Mouse (Mus musculus) CH12.LX (cell line): Measurements from ENCODE around the gene Axdnd1. TPM values are rescaled to one million over a fixed set of nuclear protein-coding genes. Genes with fewer than 3 reads are reported as not detected.

ENCODE experiments used
- DNase-seq: peaks from one replicate; pipeline ENCODE4 v3.0.0-alpha.2; 2013; ENCODE audit errors: extremely low read depth
- H3K27ac ChIP-seq: 2 replicates; pipeline ENCODE4 v1.5.1; 2012; ENCODE audit warnings: low read depth, mild to moderate bottlenecking, control low read depth, moderate library complexity; ENCODE audit not compliant: insufficient read depth
- H3K27me3 ChIP-seq: replicated peaks from 2 replicates; pipeline ENCODE3; 2012; ENCODE audit warnings: inconsistent platforms
- H3K36me3 ChIP-seq, 2 experiments: replicated peaks in 1 of 2; 2 replicates each; pipeline versions ENCODE3 to v1.6.1; 2012; ENCODE audit warnings: inconsistent platforms in 1 of 2, low read length in 1 of 2, mild to moderate bottlenecking in 1 of 2, mixed read lengths in 1 of 2, moderate library complexity in 1 of 2; ENCODE audit not compliant: control insufficient read depth in 1 of 2, insufficient read depth in 1 of 2
- H3K4me1 ChIP-seq, 2 experiments: 2 replicates each; pipeline ENCODE4 v1.6.1; 2012; ENCODE audit warnings: inconsistent platforms in 1 of 2, moderate library complexity in 1 of 2; ENCODE audit not compliant: insufficient read depth in 2 of 2, control insufficient read depth in 1 of 2
- H3K4me2 ChIP-seq: 2 replicates; pipeline ENCODE4 v1.6.1; 2012; ENCODE audit warnings: low read depth, mild to moderate bottlenecking, control low read depth; ENCODE audit not compliant: poor library complexity, insufficient read depth, severe bottlenecking
- H3K4me3 ChIP-seq, 3 experiments: fragments of 150-350 bp in 1 of 3; sonication (generic) in 1 of 3; replicated peaks in 1 of 3; 2 replicates each; pipeline versions ENCODE3 to v1.5.1; 2011 to 2012; ENCODE audit warnings: low read depth in 2 of 3, low read length in 2 of 3, mild to moderate bottlenecking in 2 of 3, moderate library complexity in 2 of 3, control low read depth in 1 of 3, improper control_type of control experiment in 1 of 3, inconsistent platforms in 1 of 3, mixed read lengths in 1 of 3; ENCODE audit not compliant: poor library complexity in 1 of 3
- H3K79me2 ChIP-seq: replicated peaks from 2 replicates; pipeline ENCODE4 v1.6.1; 2012; ENCODE audit warnings: mild to moderate bottlenecking, moderate library complexity; ENCODE audit not compliant: control insufficient read depth, poor library complexity, insufficient read depth, severe bottlenecking; ENCODE audit errors: extremely low read depth
- H3K9ac ChIP-seq: 2 replicates; pipeline ENCODE4 v1.6.1; 2012; ENCODE audit warnings: low read depth, mild to moderate bottlenecking, control low read depth, moderate library complexity; ENCODE audit not compliant: insufficient read depth
- H3K9me3 ChIP-seq: replicated peaks from 2 replicates; pipeline ENCODE3; 2012; ENCODE audit warnings: low read length, inconsistent platforms, mixed read lengths
- CHD1 ChIP-seq: IDR thresholded peaks from 2 replicates; pipeline ENCODE4 v1.6.1; 2012; ENCODE audit warnings: low read depth, low read length, improper control_type of control experiment, inconsistent platforms
- CHD2 ChIP-seq: IDR thresholded peaks from 2 replicates; pipeline ENCODE4 v1.6.1; 2011; ENCODE audit warnings: low read length, improper control_type of control experiment
- ELF1 ChIP-seq: IDR thresholded peaks from 2 replicates; pipeline ENCODE4 v1.6.1; 2014; ENCODE audit warnings: low read depth, mild to moderate bottlenecking, inconsistent platforms, low read length, improper control_type of control experiment
- EP300 ChIP-seq: IDR thresholded peaks from 2 replicates; pipeline ENCODE4 v1.6.1; 2011; ENCODE audit warnings: low read length, improper control_type of control experiment
- GABPA ChIP-seq: IDR thresholded peaks from 2 replicates; pipeline ENCODE4 v1.6.1; 2012; ENCODE audit warnings: low read depth, low read length, improper control_type of control experiment, inconsistent platforms; ENCODE audit not compliant: insufficient replicate concordance
- HCFC1 ChIP-seq: IDR thresholded peaks from 2 replicates; pipeline ENCODE4 v1.6.1; 2012; ENCODE audit warnings: low read depth, mild to moderate bottlenecking, inconsistent platforms, low read length, improper control_type of control experiment
- JUN ChIP-seq: IDR thresholded peaks from 2 replicates; pipeline ENCODE4 v1.6.1; 2011; ENCODE audit warnings: low read depth, mild to moderate bottlenecking, low read length, improper control_type of control experiment, moderate library complexity; ENCODE audit not compliant: insufficient read depth
- KAT2A ChIP-seq: IDR thresholded peaks from 2 replicates; pipeline ENCODE4 v1.6.1; 2012; ENCODE audit warnings: low read length, improper control_type of control experiment, inconsistent platforms; ENCODE audit not compliant: insufficient replicate concordance
- MAX ChIP-seq: IDR thresholded peaks from 2 replicates; pipeline ENCODE4 v1.6.1; 2011; ENCODE audit warnings: low read length, improper control_type of control experiment
- MEF2A ChIP-seq: IDR thresholded peaks from 2 replicates; pipeline ENCODE4 v1.6.1; 2014; ENCODE audit warnings: low read depth, mild to moderate bottlenecking, inconsistent platforms, low read length, improper control_type of control experiment, borderline replicate concordance
- MXI1 ChIP-seq: IDR thresholded peaks from 2 replicates; pipeline ENCODE4 v1.6.1; 2011; ENCODE audit warnings: mild to moderate bottlenecking, low read depth, low read length, improper control_type of control experiment
- NELFE ChIP-seq: IDR thresholded peaks from 2 replicates; pipeline ENCODE4 v1.6.1; 2011; ENCODE audit warnings: low read depth, low read length, improper control_type of control experiment
- POLR2AphosphoS2 ChIP-seq: IDR thresholded peaks from 2 replicates; pipeline ENCODE4 v1.6.1; 2011; ENCODE audit warnings: low read depth, low read length, improper control_type of control experiment
- UBTF ChIP-seq: IDR thresholded peaks from 2 replicates; pipeline ENCODE4 v1.6.1; 2012; ENCODE audit warnings: low read depth, mild to moderate bottlenecking, inconsistent platforms, low read length, improper control_type of control experiment, moderate library complexity
- USF1 ChIP-seq: IDR thresholded peaks from 2 replicates; pipeline ENCODE4 v1.6.1; 2014; ENCODE audit warnings: low read depth, mild to moderate bottlenecking, inconsistent platforms, low read length, improper control_type of control experiment
- USF2 ChIP-seq: conservative IDR thresholded peaks from 2 replicates; pipeline ENCODE4 v1.6.1; 2011; ENCODE audit warnings: low read depth, low read length, improper control_type of control experiment
- ZKSCAN1 ChIP-seq: IDR thresholded peaks from 2 replicates; pipeline ENCODE4 v1.6.1; 2012; ENCODE audit warnings: low read depth, inconsistent platforms, low read length, improper control_type of control experiment, borderline replicate concordance
- ZMIZ1 ChIP-seq: IDR thresholded peaks from 2 replicates; pipeline ENCODE4 v1.6.1; 2012; ENCODE audit warnings: low read depth, mild to moderate bottlenecking, inconsistent platforms, low read length, improper control_type of control experiment
- dilution Hi-C: fragments of 300-500 bp; cut with MboI; formaldehyde crosslinking; loops from 2 replicates; pipeline ENCODE4 v1.14.3; 2020; ENCODE audit warnings: low sequenced_read_pairs; ENCODE audit not compliant: extremely low pct_unique_long_range_greater_than_20kb, extremely low pct_ligation_motif_present
- in situ Hi-C: fragments of 300-500 bp; cut with MboI; formaldehyde crosslinking; loops from 3 replicates; pipeline ENCODE4 v1.14.3; 2019; ENCODE audit warnings: low sequenced_read_pairs, low pct_ligation_motif_present, low pct_unique_long_range_greater_than_20kb, mixed read lengths
- polyA plus RNA-seq: library from polyadenylated mRNA; unstranded; fragments of >175 nt; gene quantifications from 2 replicates; pipeline ENCODE4 v1.2.1, GENCODE M21; 2012; ENCODE audit warnings: low read depth; ENCODE audit not compliant: insufficient read length
- total RNA-seq, 2 experiments: library from RNA; depleted of rRNA; stranded (reverse); fragments of 300-350 nt in 1 of 2; fragments of >200 nt in 1 of 2; gene quantifications; 2 replicates each; pipeline ENCODE4 v1.2.3; 2012 to 2014

Axdnd1 gene
- total and polyA plus RNA-seq, 3 experiments = not detected

- H3K9me3 ChIP-seq = no peaks in the 10 kb centered on the region
- no peak overlapping the region for H3K27ac ChIP-seq
- H3K4me2 ChIP-seq = no peak overlapping the region
- in situ Hi-C loops (no loop called here), dilution Hi-C loops (no loop called here)
- no peaks in the 10 kb centered on the region for H3K36me3 ChIP-seq
- TF ChIP-seq MEF2A (no peak), MAX (no peak), MXI1 (no peak), EP300 (no peak), USF1 (no peak), POLR2AphosphoS2 (no peak), KAT2A (no peak), ZKSCAN1 (no peak), JUN (no peak), ZMIZ1 (no peak), HCFC1 (no peak), GABPA (no peak), UBTF (no peak), NELFE (no peak)
- no peak for DNase-seq
- H3K4me3 ChIP-seq = no peak overlapping the region
- H3K9ac ChIP-seq = no peak overlapping the region
- no peaks in the 10 kb centered on the region for H3K4me1 ChIP-seq
- H3K27me3 ChIP-seq = no peaks in the 10 kb centered on the region
- no peaks in the 10 kb centered on the region for H3K79me2 ChIP-seq
Measured at GRCm38 (mm10) chr1:156284207-156284606, 136.8 kb downstream of the Axdnd1 start.

GRCm38 (mm10) chr1:156280131-156280530, 140.8 kb downstream of the Axdnd1 start:
- dilution Hi-C loops (no loop called here), in situ Hi-C loops (no loop called here)
- Histone ChIP-seq H3K4me1 (no peaks in the 10 kb centered on the region), H3K4me3 (no peak overlapping the region), H3K36me3 (no peaks in the 10 kb centered on the region), H3K27ac (no peak overlapping the region), H3K9me3 (no peaks in the 10 kb centered on the region), H3K27me3 (no peaks in the 10 kb centered on the region), H3K4me2 (no peak overlapping the region), H3K9ac (no peak overlapping the region), H3K79me2 (no peaks in the 10 kb centered on the region)
- DNase-seq = no peak
- TF ChIP-seq CHD1 (no peak), ELF1 (no peak), GABPA (no peak), USF1 (no peak), USF2 (no peak), CHD2 (no peak)
